Mouse (Mus musculus) E14TG2a.4 (cell line): ENCODE measurements around the gene Tshz2.
A peak's percentile ranks its signal among the peaks of the same experiment; 100 is the strongest.

Experiments used
- H3K27me3 ChIP-seq: 2 replicates; pipeline ENCODE4 v1.6.1; 2014; ENCODE audit warnings: low read length, control low read depth; ENCODE audit not compliant: insufficient read depth
- H3K36me3 ChIP-seq: 2 replicates; pipeline ENCODE4 v1.6.1; 2014; ENCODE audit warnings: low read length, control low read depth; ENCODE audit not compliant: insufficient read depth
- H3K4me1 ChIP-seq: replicated peaks from 2 replicates; pipeline ENCODE4 v1.6.1; 2014; ENCODE audit warnings: low read depth, low read length, control low read depth
- H3K4me3 ChIP-seq: replicated peaks from 2 replicates; pipeline ENCODE4 v1.5.1; 2014; ENCODE audit warnings: mild to moderate bottlenecking, low read length
- H3K9me3 ChIP-seq: 2 replicates; pipeline ENCODE4 v1.6.1; 2014; ENCODE audit warnings: low read length, control low read depth
- CTCF ChIP-seq: conservative IDR thresholded peaks from 2 replicates; pipeline ENCODE4 v1.5.1; 2014; ENCODE audit warnings: low read length
- NANOG ChIP-seq: IDR thresholded peaks from 2 replicates; pipeline ENCODE4 v1.6.1; 2014; ENCODE audit warnings: borderline replicate concordance, low read length, mixed read lengths
- POU5F1 ChIP-seq: IDR thresholded peaks from 2 replicates; pipeline ENCODE4 v1.6.1; 2014; ENCODE audit warnings: low read length, borderline replicate concordance

Tshz2 gene

GRCm38 (mm10) chr2:170055413-170055812 lies 422.6 kb downstream of the Tshz2 start:
- peaks cover 53% of the 10 kb centered on the region for H3K4me1 ChIP-seq
- H3K27me3 ChIP-seq: peaks cover 14% of the 10 kb centered on the region; the same call in 1 of the 2 replicates
- TF ChIP-seq CTCF (peak; percentile 97), NANOG (no peak), POU5F1 (no peak)
- H3K9me3 ChIP-seq: no peaks in the 10 kb centered on the region
- H3K36me3 ChIP-seq: no peaks in the 10 kb centered on the region
- H3K4me3 ChIP-seq: no peak overlapping the region

- H3K4me3 ChIP-seq: no peak overlapping the region
- H3K27me3 ChIP-seq: 0 out of 2 replicates have a peak, but pooled peaks cover 3% of the 10 kb centered on the region
- H3K4me1 ChIP-seq: peaks cover 44% of the 10 kb centered on the region
- TF ChIP-seq CTCF: no peak
- no peak for TF ChIP-seq POU5F1
- no peak for TF ChIP-seq NANOG
- no peaks in the 10 kb centered on the region for H3K36me3 ChIP-seq
- H3K9me3 ChIP-seq: no peaks in the 10 kb centered on the region
Observed at GRCm38 (mm10) chr2:170058774-170059173, 426.0 kb downstream of the Tshz2 start.

GRCm38 (mm10) chr2:170060066-170060465 lies 427.3 kb downstream of the Tshz2 start:
- H3K4me3 ChIP-seq: no peak overlapping the region
- H3K36me3 ChIP-seq: no peaks in the 10 kb centered on the region
- H3K27me3 ChIP-seq: no peaks in the 10 kb centered on the region
- no peaks in the 10 kb centered on the region for H3K9me3 ChIP-seq
- peaks cover 36% of the 10 kb centered on the region for H3K4me1 ChIP-seq
- TF ChIP-seq POU5F1 (no peak), CTCF (peak; percentile 95)

GRCm38 (mm10) chr2:170062378-170062777 lies 429.6 kb downstream of the Tshz2 start:
- no peak overlapping the region for H3K4me3 ChIP-seq
- no peaks in the 10 kb centered on the region for H3K27me3 ChIP-seq
- H3K4me1 ChIP-seq: peaks cover 24% of the 10 kb centered on the region
- TF ChIP-seq POU5F1 (no peak), NANOG (no peak), CTCF (no peak)
- peaks cover 5% of the 10 kb centered on the region; the same call in 1 of the 2 replicates for H3K9me3 ChIP-seq
- H3K36me3 ChIP-seq: no peaks in the 10 kb centered on the region

- Histone ChIP-seq H3K9me3 (peaks cover 5% of the 10 kb centered on the region; the same call in 1 of the 2 replicates), H3K4me3 (peak overlapping the region; percentile 73; the same call in 1 of the 2 replicates), H3K36me3 (no peaks in the 10 kb centered on the region), H3K27me3 (peaks cover 3% of the 10 kb centered on the region; the same call in 1 of the 2 replicates), H3K4me1 (peaks cover 25% of the 10 kb centered on the region)
- TF ChIP-seq CTCF (no peak), NANOG (no peak)
Observed at GRCm38 (mm10) chr2:170069976-170070375, 437.2 kb downstream of the Tshz2 start.

GRCm38 (mm10) chr2:170070641-170071241 lies 437.9 kb downstream of the Tshz2 start:
- peak overlapping the region; percentile 73 for H3K4me3 ChIP-seq

GRCm38 (mm10) chr2:170076941-170077490 lies 444.2 kb downstream of the Tshz2 start:
- Histone ChIP-seq H3K4me1 (peaks cover 40% of the 10 kb centered on the region), H3K4me3 (no peak overlapping the region), H3K36me3 (no peaks in the 10 kb centered on the region), H3K27me3 (peaks cover 3% of the 10 kb centered on the region), H3K9me3 (no peaks in the 10 kb centered on the region)
- no peak for TF ChIP-seq NANOG
- TF ChIP-seq POU5F1: no peak
- no peak for TF ChIP-seq CTCF

More at GRCm38 (mm10) chr2:170070641-170071241, 437.9 kb downstream of the Tshz2 start:
- Histone ChIP-seq H3K27me3 (peaks cover 6% of the 10 kb centered on the region), H3K36me3 (no peaks in the 10 kb centered on the region), H3K4me1 (peaks cover 22% of the 10 kb centered on the region), H3K9me3 (peaks cover 5% of the 10 kb centered on the region; the same call in 1 of the 2 replicates)
- TF ChIP-seq CTCF (no peak), POU5F1 (no peak), NANOG (no peak)

- Histone ChIP-seq H3K4me1 (peaks cover 35% of the 10 kb centered on the region), H3K36me3 (no peaks in the 10 kb centered on the region), H3K4me3 (no peak overlapping the region), H3K9me3 (no peaks in the 10 kb centered on the region), H3K27me3 (peaks cover 6% of the 10 kb centered on the region)
- no peak for TF ChIP-seq NANOG
- no peak for TF ChIP-seq CTCF
- TF ChIP-seq POU5F1: no peak
Observed at GRCm38 (mm10) chr2:170078041-170078440, 445.2 kb downstream of the Tshz2 start.

GRCm38 (mm10) chr2:170078442-170079017 lies 445.7 kb downstream of the Tshz2 start:
- Histone ChIP-seq H3K4me1 (peaks cover 34% of the 10 kb centered on the region), H3K9me3 (no peaks in the 10 kb centered on the region)
- TF ChIP-seq CTCF (peak; percentile 73), POU5F1 (no peak)

More at GRCm38 (mm10) chr2:170078442-170079017, 445.7 kb downstream of the Tshz2 start:
- H3K27me3 ChIP-seq: peaks cover 6% of the 10 kb centered on the region
- H3K4me3 ChIP-seq: peak overlapping the region; percentile 32
- H3K36me3 ChIP-seq: no peaks in the 10 kb centered on the region
